Mouse (Mus musculus) urinary bladder, adult 2 months (tissue): ENCODE measurements at regions not wholly inside any gene's neighbourhood (a gene's known extent, or its start where the extent isn't known, plus 50 kb on each side); places are given as distances from the start of the nearest gene placed in this dataset.

Source experiments
- DNase-seq: peaks from one replicate; pipeline ENCODE4 v3.0.0; 2022; ENCODE audit warnings: low spot score

- no peak for DNase-seq
Observed at GRCm38 (mm10) chr13:6059515-6060228, 198.4 kb downstream of the Klf6 start.

- no peak for DNase-seq
Observed at GRCm38 (mm10) chr13:6060229-6060845, 199.1 kb downstream of the Klf6 start.

GRCm38 (mm10) chr13:6062305-6062704, 201.0 kb downstream of the Klf6 start:
- no peak for DNase-seq

DNA sequence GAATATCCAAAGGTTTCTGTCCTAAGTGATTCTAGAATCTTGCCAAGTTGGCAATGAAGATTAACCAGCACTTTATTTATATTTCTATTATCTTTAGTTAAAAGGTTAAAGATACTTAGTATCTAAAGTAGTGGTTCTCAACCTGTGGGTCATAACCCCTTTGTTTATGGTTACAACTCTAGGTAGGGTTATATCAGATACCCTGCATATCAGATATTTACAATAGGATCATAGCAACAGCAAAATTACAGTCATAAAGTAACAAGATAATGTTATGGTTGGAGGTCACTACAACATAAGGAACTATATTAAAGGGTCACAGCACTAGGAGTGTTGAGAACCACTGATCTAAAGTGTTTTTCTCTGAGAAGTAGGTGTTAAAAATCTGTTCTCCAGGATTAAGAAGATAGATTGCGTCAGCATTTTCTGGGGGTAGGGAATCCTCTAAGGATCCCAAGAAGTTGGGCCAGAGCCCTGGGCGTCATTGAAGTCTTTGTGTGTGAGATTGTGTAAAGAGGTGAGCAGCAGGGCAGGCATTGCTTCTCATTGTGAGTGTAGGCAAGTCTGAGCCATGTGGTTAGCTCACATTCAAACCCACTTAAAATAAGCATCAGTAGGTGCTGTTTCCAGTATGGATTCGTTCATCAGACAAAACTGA, 201.6 kb downstream of the Klf6 start:
- DNase-seq: no peak

- DNase-seq: no peak
Observed at GRCm38 (mm10) chr13:6076978-6077825, 215.9 kb downstream of the Klf6 start.

DNA sequence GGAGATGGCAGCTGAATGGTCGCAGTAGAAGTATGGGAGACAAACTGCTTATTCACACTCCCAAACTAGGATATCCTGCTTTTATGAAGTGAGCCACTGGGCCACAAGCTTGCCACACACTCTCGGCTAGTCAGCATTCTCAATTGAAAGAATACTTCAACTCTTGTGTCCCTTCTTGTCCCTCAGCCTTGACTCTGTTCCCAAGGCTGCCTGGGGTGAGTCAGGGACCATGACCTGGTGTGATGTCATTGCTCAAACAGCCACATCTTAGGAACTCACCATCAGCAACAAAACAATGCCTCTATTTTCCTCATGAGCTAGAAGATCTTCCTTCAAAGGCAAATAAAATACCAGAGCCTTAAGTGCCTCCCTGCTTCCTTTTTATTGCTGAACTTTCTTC, 224.6 kb downstream of the Klf6 start:
- no peak for DNase-seq

GRCm38 (mm10) chr13:6109018-6109657, 247.9 kb downstream of the Klf6 start:
- no peak for DNase-seq

- no peak for DNase-seq
Observed at GRCm38 (mm10) chr13:6119703-6120102, 258.4 kb downstream of the Klf6 start.

DNA sequence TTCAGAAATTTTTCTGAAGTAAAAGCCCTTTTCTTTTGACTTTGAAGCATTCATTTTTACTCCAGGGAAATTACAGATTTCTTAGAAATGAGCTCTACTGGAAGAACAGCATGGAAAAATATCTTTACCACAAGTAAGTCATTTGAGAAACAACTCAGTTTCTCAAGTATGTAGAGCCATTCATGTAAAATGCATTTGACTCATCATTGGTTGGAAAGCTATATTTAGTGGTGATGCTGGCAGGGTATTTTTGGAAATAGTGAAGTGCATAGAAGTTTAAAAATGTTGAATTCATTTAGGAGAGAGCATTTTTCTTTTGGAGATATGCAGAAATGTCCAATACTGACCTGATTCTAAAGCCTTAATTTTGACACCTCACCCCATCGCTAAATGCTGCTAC, 266.0 kb downstream of the Klf6 start:
- DNase-seq: no peak

DNA sequence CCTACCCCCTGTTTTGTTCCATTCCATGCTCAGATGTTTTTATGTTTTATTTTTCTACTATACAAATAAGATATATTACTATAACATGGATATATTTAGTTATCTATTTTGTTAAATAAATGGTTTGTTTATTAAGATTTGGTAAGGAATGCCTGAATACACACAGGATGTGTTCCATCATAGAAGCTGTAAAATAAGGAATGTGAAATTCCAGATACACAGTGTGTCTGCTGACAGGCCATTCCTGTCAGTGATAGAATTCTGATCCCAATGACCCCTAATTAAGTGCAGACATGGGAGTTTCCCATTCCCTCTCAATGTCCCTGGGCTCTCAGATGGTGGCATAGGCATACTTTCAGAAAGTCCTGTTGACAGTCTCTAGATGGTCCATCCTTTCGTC, 267.6 kb downstream of the Klf6 start:
- no peak for DNase-seq

DNA sequence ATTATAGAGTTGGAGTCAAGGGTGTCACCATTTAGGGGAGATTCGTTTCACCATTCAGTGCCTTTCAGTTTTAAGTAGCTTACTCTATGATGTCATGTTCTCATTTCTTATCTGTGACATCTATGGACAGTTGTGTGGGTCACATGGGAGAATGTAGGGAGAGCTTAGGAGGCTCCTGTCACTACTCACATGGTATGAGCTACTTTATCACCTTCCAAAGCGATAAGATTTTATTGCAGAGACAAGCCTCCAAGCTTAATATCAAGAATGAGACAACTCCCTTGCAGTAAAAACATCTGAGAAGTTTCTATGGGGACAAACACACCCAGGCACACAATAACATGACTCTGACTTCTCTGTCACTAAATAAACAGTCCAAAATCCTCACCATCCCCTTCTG, 270.1 kb downstream of the Klf6 start:
- no peak for DNase-seq

- no peak for DNase-seq
Observed at GRCm38 (mm10) chr13:6137170-6137569, 275.9 kb downstream of the Klf6 start.

DNA sequence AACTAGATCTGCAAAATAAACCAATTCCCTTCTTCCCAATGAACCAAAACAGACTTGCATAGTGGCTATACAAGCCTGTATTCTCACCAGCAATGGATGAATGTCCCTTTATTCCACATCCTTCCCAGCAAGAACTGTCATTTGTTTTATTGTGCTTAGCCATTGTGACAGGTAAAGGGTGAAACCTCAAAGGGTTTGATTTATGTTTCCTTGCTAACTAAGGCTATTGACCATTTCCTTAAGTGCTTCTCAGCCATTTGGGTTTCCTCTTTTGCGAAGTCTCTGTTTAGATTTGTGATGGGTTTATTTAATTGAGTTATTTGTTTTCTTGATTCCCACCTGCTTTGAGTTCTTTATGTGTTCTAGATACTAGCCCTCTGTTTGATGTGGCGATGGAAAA, 281.5 kb downstream of the Klf6 start:
- no peak for DNase-seq

DNA sequence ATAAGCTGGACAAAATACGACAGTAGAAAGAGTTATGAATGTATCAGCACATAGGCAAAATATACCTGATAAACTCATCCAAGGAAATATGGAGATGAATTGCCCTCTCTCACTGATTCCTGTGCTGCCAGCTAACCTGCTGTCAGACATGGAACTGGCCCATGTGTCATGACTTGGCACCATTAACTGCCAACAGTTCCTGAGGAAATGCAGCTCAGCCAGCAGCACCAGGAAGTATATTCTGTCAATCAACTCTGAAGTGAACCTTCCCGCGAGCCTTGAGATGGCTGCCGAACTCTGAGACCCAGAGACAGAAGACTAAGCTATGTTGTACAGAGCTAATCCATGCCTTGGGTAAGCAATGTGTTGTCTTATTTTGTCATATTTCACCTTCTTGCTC, 292.4 kb downstream of the Klf6 start:
- DNase-seq: no peak

DNA sequence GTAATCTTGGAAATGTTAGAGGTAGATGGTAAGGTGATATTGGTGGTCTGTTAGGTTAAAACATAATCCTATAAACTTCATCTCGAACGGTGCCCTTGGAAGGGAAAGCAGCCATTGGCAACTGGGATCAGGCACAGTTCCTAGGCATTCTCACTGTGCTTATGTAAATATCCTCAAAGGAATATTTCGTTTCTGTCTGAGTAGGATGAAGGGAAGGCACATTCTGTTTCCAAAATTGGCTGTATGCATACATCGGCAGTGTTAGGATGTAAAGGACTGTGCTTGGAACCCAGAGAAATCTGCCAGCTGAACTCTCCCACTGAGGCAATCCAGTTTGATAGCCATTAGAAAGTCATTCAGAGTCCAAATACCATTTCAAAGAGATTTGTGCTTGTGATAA, 294.9 kb downstream of the Klf6 start:
- DNase-seq: no peak

- DNase-seq: no peak
Observed at GRCm38 (mm10) chr13:6157029-6157428, 295.7 kb downstream of the Klf6 start.

DNA sequence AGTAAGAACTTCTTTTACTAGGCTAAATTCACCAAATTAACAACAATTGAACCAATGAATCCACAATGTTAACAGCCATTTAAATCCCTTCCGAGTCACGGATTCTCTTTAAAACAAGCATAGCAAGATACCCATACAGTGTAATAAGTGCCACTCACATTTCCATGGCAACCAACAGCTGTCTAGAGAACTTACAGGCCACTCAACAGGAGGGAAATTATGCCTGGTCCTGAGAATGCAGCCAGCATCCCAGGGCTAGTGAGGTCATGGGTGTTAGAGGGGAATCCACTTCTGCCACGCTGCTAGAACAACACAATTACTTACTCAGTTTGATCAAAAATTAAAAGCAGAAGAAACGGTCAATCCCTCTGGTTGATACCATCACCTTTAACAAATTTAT, 296.7 kb downstream of the Klf6 start:
- DNase-seq: no peak

- DNase-seq: no peak
Observed at GRCm38 (mm10) chr13:6159412-6159811, 298.1 kb downstream of the Klf6 start.

- no peak for DNase-seq
Observed at GRCm38 (mm10) chr13:6165916-6166315, 304.6 kb downstream of the Klf6 start.

GRCm38 (mm10) chr13:6167055-6167761, 305.9 kb downstream of the Klf6 start:
- DNase-seq: no peak

DNA sequence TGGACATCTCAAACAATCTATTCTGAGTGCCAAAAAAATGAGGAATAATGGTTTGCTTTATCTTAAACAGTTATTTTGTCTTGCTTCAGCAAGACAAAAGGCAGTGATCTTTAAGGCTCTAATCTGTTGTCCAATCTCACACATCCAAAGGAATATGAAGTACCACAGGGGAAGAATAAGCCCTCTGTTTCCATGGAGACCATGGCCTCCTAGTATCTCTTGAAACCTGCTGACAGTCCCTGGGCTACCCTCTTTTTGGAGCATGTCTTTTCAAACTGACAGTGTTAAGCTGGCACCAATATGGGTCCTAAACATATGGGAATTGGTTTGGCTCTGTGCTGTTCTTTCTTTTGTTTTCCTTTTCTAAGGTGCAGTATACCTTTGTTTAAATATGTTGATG, 311.8 kb downstream of the Klf6 start:
- DNase-seq: no peak
